Mouse (Mus musculus) myocyte (in vitro differentiated cells): ENCODE results near the gene Sdhb. TPM values are rescaled to one million over a fixed set of nuclear protein-coding genes. Genes with fewer than 3 reads are reported as not detected.
A peak's percentile ranks its signal among the peaks of the same experiment; 100 is the strongest.

Source experiments
- H3K27me3 ChIP-seq: one replicate; pipeline ENCODE4 v1.6.1; 2011; ENCODE audit not compliant: control insufficient read depth, insufficient read depth, insufficient read length
- H3K36me3 ChIP-seq: one replicate; pipeline ENCODE4 v1.6.1; 2011; ENCODE audit not compliant: control insufficient read depth, insufficient read depth
- H3K4me2 ChIP-seq: one replicate; pipeline ENCODE4 v1.6.1; 2011; ENCODE audit warnings: low read depth, control low read depth
- H3K4me3 ChIP-seq: one replicate; pipeline ENCODE4 v1.5.1; 2011; ENCODE audit warnings: mild to moderate bottlenecking, control low read depth, moderate library complexity
- H3K79me2 ChIP-seq: one replicate; pipeline ENCODE4 v1.6.1; 2011; ENCODE audit not compliant: control insufficient read depth, insufficient read depth
- H3ac ChIP-seq: one replicate; pipeline ENCODE4 v1.6.1; 2011; ENCODE audit not compliant: control insufficient read depth, insufficient read length
- CEBPB ChIP-seq: IDR thresholded peaks from 2 replicates; pipeline ENCODE4 v1.6.1; 2011; ENCODE audit warnings: mild to moderate bottlenecking, moderate library complexity; ENCODE audit not compliant: poor library complexity, insufficient read depth, severe bottlenecking
- E2F4 ChIP-seq: IDR thresholded peaks from one replicate; pipeline ENCODE4 v1.6.1; 2011; ENCODE audit warnings: mild to moderate bottlenecking, control low read depth, moderate library complexity; ENCODE audit not compliant: insufficient read depth
- MAX ChIP-seq: IDR thresholded peaks from one replicate; pipeline ENCODE4 v1.6.1; 2011; ENCODE audit warnings: low read depth, mild to moderate bottlenecking, control low read depth
- MYOD1 ChIP-seq, 3 experiments: IDR thresholded peaks; one replicate each; pipeline ENCODE4 v1.6.1; 2011; ENCODE audit warnings: control low read depth in 2 of 3, low read depth in 2 of 3, mild to moderate bottlenecking in 2 of 3, moderate library complexity in 1 of 3; ENCODE audit not compliant: insufficient read length in 2 of 3, control insufficient read depth in 1 of 3
- MYOG ChIP-seq, 3 experiments: IDR thresholded peaks; one replicate each; pipeline ENCODE4 v1.6.1; 2011; ENCODE audit warnings: control low read depth in 2 of 3, low read depth in 2 of 3, mild to moderate bottlenecking in 2 of 3; ENCODE audit not compliant: insufficient read length in 2 of 3, control insufficient read depth in 1 of 3, insufficient read depth in 1 of 3
- POLR2A ChIP-seq: IDR thresholded peaks from one replicate; pipeline ENCODE4 v1.6.1; 2011; ENCODE audit warnings: low read depth, mild to moderate bottlenecking, control low read depth, moderate library complexity; ENCODE audit not compliant: insufficient read length
- POLR2AphosphoS2 ChIP-seq: IDR thresholded peaks from one replicate; pipeline ENCODE4 v1.6.1; 2011; ENCODE audit warnings: low read depth, control low read depth; ENCODE audit not compliant: insufficient read length
- REST ChIP-seq: IDR thresholded peaks from one replicate; pipeline ENCODE4 v1.6.1; 2011; ENCODE audit warnings: mild to moderate bottlenecking, control low read depth, moderate library complexity; ENCODE audit not compliant: insufficient read depth, insufficient read length
- SRF ChIP-seq: IDR thresholded peaks from one replicate; pipeline ENCODE4 v1.6.1; 2011; ENCODE audit warnings: low read depth; ENCODE audit not compliant: control insufficient read depth, insufficient read length
- TCF12 ChIP-seq: IDR thresholded peaks from one replicate; pipeline ENCODE4 v1.6.1; 2011; ENCODE audit warnings: mild to moderate bottlenecking, control low read depth; ENCODE audit not compliant: poor library complexity, insufficient read depth, severe bottlenecking
- TCF3 ChIP-seq: IDR thresholded peaks from one replicate; pipeline ENCODE4 v1.6.1; 2011; ENCODE audit warnings: low read depth, control low read depth; ENCODE audit not compliant: insufficient read length
- USF1 ChIP-seq: IDR thresholded peaks from one replicate; pipeline ENCODE4 v1.6.1; 2011; ENCODE audit warnings: low read depth, mild to moderate bottlenecking, control low read depth, moderate library complexity
- polyA plus RNA-seq: library from polyadenylated mRNA; unstranded; fragments of >200 nt; fragmentation: generic; extraction: Trizol; gene quantifications from one replicate; pipeline ENCODE4 v1.2.1, GENCODE M21; 2012; ENCODE audit warnings: missing spikeins

Sdhb gene
- polyA plus RNA-seq, 1 experiment: 421 TPM

DNA sequence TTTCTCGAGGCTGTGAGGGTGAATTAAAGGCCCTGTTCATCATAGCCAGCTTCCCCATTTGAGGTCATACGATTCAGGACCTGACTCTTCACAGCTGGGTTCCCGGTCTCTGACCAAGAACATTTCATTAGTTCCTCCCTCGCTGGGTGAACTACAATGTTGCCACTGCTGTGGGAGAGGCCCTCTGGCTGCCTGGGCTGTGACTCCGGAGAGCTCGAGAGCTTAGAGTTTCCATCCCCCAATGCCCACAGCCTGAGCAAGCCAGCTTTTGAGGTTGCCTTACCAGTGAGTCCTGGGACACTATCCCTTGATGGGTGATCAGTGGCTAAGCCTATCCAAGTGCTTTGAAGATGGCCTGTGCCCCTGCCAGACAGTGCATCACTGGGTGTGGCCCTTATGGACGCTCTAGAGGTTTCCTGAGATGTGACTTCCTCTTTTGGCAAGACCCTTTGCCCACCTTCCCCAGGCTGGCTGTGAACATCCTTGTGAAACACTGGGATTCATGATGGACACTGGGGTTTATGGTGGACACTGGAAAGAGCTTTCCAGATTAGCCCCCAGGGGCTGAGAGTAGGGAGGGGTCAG is 27.8 kb downstream of the Sdhb start:
- TF ChIP-seq MYOD1 (IDR thresholded peaks at IDR 0.05; ENCODE audit: control insufficient read depth in 1 of 3, insufficient read length in 2 of 3, low read depth in 2 of 3) (no peak), SRF (no peak), TCF12 (no peak), REST (no peak), TCF3 (no peak), CEBPB (no peak)
- Histone ChIP-seq H3K36me3 (no peaks in the 10 kb centered on the region), H3K79me2 (no peaks in the 10 kb centered on the region), H3K27me3 (peaks cover 8% of the 10 kb centered on the region), H3K4me2 (no peak overlapping the region), H3ac (no peak overlapping the region), H3K4me3 (no peak overlapping the region)

DNA sequence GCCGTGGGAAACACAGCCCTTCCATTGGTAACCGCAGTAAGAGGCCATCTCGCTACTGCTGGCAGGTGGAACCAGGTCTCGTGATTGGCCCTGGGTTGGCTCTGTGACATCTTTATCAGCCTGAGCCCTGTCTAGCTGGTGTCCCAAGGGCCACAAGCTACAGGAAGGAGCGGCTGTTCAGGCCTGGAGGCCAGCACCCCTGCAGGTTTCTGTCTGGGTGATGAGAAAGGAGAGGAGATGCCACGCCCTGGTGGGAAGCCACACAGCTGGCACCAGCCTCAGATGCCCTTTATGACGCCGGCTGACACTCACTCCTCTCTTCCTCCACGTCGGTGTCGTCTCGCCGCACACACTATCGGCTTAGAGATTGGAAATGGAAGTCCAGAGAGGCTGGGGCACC is 28.4 kb downstream of the Sdhb start:
- H3K4me3 ChIP-seq: no peak overlapping the region
- no peak overlapping the region for H3ac ChIP-seq
- TF ChIP-seq TCF12 (no peak), E2F4 (no peak), POLR2AphosphoS2 (no peak), MYOD1 (IDR thresholded peaks at IDR 0.05; ENCODE audit: control insufficient read depth in 1 of 3, insufficient read length in 2 of 3, low read depth in 2 of 3) (peak in 1 of 3 experiments; percentile 15)
- H3K36me3 ChIP-seq: no peaks in the 10 kb centered on the region
- H3K79me2 ChIP-seq: no peaks in the 10 kb centered on the region
- no peak overlapping the region for H3K4me2 ChIP-seq
- peaks cover 5% of the 10 kb centered on the region for H3K27me3 ChIP-seq

DNA sequence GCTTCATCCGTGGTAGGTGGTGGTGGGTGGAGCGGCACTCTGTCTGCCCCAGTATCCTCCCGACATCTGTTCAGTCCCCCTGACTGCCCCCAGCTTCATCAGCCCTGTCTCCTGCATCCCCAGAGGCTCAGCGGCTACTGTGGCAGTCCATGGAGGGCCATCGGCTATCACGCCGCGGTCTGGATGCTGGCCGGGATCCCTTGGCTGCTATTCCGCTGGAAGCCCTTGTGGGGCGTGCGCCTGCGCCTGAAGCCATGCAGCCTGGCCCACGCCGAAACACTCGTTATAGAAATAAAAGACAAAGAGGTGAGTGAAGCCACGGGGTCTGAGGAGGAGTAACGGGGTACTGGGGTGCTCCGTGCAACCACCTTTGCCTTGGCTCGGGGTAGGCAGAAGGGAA is 31.2 kb downstream of the Sdhb start:
- Histone ChIP-seq H3K4me2 (no peak overlapping the region), H3K79me2 (no peaks in the 10 kb centered on the region), H3K36me3 (no peaks in the 10 kb centered on the region), H3K27me3 (no peaks in the 10 kb centered on the region), H3K4me3 (no peak overlapping the region), H3ac (no peak overlapping the region)
- TF ChIP-seq REST (no peak), USF1 (no peak), MYOD1 (IDR thresholded peaks at IDR 0.05; ENCODE audit: control insufficient read depth in 1 of 3, insufficient read length in 2 of 3, low read depth in 2 of 3) (no peak), E2F4 (no peak), POLR2A (no peak), TCF3 (no peak), MYOG (IDR thresholded peaks at IDR 0.05; ENCODE audit: control insufficient read depth in 1 of 3, insufficient read depth in 1 of 3, insufficient read length in 2 of 3, low read depth in 2 of 3) (no peak), POLR2AphosphoS2 (no peak), MAX (no peak), SRF (no peak), TCF12 (no peak), CEBPB (no peak)

DNA sequence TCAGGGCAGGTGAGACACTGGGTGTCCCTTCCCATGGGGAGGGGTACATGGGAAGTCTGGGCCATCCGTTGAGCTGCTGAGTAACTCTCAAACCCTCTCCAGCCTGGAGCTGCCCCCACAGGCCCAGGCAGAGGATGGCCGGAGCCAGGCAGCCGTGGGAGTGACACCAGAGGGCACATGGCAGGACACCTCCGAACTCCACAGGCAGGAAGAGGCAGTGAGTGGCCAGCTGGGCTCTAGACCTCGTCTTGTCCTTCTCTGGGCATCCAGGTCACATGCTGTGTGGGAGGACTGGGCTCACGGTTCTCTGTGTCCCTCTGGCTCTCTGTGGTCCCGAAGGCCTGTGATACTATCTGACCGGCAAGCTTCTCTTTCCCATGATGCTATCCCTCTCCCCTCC is 32.8 kb downstream of the Sdhb start:
- H3K79me2 ChIP-seq: no peaks in the 10 kb centered on the region
- no peak overlapping the region for H3K4me2 ChIP-seq
- TF ChIP-seq E2F4 (no peak), CEBPB (no peak), MYOG (IDR thresholded peaks at IDR 0.05; ENCODE audit: control insufficient read depth in 1 of 3, insufficient read depth in 1 of 3, insufficient read length in 2 of 3, low read depth in 2 of 3) (no peak), USF1 (no peak), SRF (no peak), TCF12 (no peak), POLR2A (no peak), POLR2AphosphoS2 (no peak), MAX (no peak), MYOD1 (IDR thresholded peaks at IDR 0.05; ENCODE audit: control insufficient read depth in 1 of 3, insufficient read length in 2 of 3, low read depth in 2 of 3) (no peak), REST (no peak), TCF3 (no peak)
- H3K27me3 ChIP-seq: no peaks in the 10 kb centered on the region
- H3K36me3 ChIP-seq: no peaks in the 10 kb centered on the region
- H3ac ChIP-seq: no peak overlapping the region
- H3K4me3 ChIP-seq: no peak overlapping the region

DNA sequence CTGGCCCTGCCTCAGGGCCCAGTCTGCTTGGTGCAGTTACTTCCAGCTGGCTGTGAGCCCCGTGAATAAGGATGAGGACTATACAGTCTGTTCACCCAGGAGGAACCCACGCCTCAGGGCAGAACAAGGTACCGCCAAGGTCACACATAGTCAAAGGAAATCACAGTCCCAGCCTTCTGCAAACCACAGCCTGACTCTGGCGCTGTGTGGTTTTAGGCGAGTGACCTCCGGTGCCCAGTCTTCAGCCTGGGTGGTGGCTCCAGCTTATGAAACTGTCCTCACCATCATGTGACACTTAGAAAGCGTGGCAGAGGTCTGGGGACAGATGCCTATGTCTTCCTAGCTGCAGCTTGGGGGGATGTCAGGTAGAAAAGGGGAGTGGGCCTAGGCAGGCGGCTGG is 34.8 kb downstream of the Sdhb start:
- TF ChIP-seq REST (no peak), CEBPB (no peak), SRF (no peak), TCF3 (no peak), MAX (no peak), MYOG (IDR thresholded peaks at IDR 0.05; ENCODE audit: control insufficient read depth in 1 of 3, insufficient read depth in 1 of 3, insufficient read length in 2 of 3, low read depth in 2 of 3) (no peak), USF1 (no peak), TCF12 (no peak), MYOD1 (IDR thresholded peaks at IDR 0.05; ENCODE audit: control insufficient read depth in 1 of 3, insufficient read length in 2 of 3, low read depth in 2 of 3) (no peak), POLR2A (no peak), E2F4 (no peak), POLR2AphosphoS2 (no peak)
- H3K4me2 ChIP-seq: no peak overlapping the region
- no peak overlapping the region for H3ac ChIP-seq
- H3K36me3 ChIP-seq: no peaks in the 10 kb centered on the region
- H3K79me2 ChIP-seq: no peaks in the 10 kb centered on the region
- no peak overlapping the region for H3K4me3 ChIP-seq
- no peaks in the 10 kb centered on the region for H3K27me3 ChIP-seq
